Mouse (Mus musculus) lung, postnatal 14 days (tissue): ENCODE data around the gene Nkx2-5.

ENCODE experiments used
- DNase-seq: peaks from one replicate; pipeline ENCODE4 v3.0.0; 2021

Gene Nkx2-5

DNA sequence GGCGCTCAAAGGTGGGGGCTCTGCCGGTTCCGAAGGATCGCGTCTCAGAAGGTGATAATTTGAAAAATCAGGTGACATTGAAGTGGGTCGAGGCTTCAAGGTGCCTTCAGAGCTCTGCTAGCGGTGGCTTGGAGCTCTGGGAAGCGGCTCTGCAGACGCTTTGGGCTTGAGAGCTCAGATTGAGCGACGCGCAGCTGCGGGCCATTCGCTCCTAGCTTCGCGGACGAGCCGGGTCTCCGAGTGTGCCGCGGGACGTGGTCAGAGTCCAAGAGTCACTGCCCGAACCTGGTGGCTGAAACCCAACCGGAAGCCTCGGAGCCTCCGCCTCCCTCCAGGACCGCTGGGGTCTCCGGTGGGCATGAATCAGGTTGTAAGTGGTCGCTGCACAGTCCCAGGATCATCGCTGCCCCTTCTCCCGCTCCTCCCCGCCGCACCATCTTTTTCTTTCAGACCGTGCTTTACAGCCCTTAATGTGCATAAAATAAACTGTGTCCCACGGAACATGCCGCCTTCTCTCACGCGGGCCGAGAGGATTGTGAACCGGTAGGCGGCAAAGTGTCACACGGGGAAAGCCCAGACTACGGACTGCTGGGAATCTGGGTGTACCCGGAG is 5.0 kb upstream of the Nkx2-5 start:
- no peak for DNase-seq

GRCm38 (mm10) chr17:26849106-26849745 is 4.4 kb upstream of the Nkx2-5 start:
- DNase-seq = no peak

DNA sequence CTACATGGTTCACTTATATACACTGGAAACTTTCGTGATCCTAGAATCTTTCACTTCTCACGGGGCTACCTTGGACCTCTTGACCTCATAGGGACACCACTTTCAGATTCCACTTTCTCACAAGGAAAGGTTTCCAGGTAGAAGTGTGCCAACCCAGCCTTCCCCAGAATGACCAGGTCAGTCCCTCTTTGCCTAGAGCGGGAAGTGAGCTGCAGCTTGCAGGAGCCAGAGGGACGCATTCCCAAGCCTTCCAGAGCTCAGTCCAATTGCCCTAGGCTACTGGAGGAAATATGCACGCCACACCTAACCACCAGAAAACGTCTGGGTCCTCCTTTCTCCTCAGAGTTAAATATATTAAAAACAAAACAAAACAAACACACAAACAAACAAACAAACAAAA is 3.4 kb upstream of the Nkx2-5 start:
- DNase-seq = no peak

- no peak for DNase-seq
Measured at GRCm38 (mm10) chr17:26847801-26848200, 3.0 kb upstream of the Nkx2-5 start.

- no peak for DNase-seq
Measured at GRCm38 (mm10) chr17:26846411-26846810, 1.6 kb upstream of the Nkx2-5 start.

GRCm38 (mm10) chr17:26845149-26846050 is 591 bp upstream of the Nkx2-5 start:
- DNase-seq = no peak

DNA sequence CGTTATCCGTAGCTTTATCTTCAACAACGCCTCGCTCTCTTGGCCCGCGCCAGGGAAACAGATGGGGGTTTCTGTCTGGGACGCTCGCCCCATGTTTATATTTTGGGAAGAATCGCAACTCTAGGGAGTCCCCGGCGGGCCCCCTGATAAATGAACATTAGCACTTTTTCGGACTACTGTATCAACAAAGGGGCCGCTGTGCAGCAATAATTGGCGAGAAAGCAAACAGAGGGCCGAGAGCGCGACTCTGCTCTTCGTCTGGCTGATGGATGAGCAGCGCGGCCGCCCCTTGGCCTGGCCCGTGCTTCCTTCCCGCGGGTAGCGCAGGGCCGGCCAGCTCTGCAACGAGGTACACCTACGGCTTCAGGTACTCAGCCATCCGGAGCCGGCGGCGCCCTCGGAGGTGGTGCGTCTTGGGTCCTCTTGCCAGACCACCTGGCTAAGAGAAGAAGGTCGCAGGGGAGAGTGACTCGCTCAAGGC is 398 bp downstream of the Nkx2-5 start:
- DNase-seq = no peak

DNA sequence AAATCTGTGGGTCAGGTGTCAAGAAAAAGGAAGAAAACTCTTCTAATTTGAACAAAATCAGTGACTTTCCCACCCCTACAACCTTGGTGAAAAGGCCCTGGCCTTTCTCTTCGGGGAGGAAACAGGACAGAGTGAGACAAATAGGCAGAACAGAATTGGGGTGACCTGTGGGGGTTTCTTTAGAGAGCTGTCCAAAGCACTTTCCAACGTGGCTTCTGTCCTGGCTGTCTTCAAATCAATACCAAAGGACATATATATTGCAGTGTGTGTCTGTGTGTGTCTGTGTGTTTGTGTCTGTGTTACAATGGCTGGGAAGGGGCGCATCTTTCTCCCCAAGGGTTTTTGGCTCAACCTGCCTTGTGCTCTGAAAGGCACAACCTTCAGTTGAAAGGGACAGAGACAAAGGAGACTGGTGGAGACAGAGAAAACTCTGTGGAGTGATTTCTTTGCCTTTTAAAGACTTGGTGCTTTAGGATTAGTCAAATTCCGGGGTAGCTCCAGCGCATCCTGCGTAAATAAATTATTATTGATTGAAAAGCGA is 1.0 kb downstream of the Nkx2-5 start:
- no peak for DNase-seq

DNA sequence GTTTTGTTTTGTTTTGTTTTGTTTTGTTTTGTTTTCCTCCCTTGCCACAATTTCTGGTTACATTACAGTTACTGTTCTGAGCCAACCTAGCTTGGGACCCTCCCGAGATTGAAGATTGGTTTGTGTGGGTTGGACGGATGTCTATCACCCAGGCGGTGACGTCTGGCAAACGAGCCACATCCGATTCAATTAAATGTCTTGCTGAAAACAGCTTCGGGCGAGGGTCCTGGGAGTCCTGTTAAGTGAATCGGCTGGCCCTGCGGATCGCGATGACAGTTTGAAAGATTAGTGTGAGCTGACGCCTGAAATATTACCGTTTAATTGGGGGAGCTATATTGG is 1.6 kb downstream of the Nkx2-5 start:
- DNase-seq = no peak

DNA sequence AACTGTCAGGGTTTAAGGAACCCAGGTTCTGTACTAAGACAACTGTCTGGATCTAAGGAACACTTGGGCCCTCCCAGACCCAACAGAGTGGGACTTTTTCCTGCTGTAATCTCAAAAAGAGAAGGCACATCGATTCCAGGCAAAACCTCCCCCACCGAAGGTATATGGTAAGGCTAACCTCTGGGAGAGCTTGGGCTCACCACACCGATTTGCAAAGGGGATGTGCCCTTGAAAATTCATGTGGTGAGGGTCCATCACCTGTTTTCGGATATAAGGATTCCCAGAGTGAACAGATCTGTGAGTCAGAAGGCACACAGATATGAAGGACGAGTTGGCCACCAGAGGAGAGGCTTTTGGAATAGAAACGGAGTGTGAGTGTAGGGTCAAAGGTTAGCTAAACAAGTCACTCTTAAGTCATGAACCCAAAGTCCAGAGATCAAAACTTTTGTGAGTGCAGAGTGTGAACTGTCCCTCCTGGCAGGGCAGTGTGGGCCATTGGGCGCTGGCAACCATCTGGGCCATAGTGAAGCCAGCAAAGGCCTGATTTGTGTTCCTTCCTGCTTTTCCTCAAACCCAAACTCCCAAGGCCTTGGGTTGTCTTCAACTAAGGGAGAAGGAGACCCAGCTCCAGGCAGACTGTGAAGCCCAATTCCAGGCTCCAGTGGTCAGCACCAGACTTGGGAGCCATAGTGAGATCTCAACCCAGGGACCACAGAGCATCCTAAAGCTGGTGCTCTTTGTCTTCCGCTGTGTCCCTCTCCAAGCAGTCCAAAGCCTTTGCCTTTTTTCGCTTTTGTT is 2.2 kb downstream of the Nkx2-5 start:
- no peak for DNase-seq

GRCm38 (mm10) chr17:26841981-26842380 is 2.8 kb downstream of the Nkx2-5 start:
- DNase-seq = no peak

- no peak for DNase-seq
Measured at GRCm38 (mm10) chr17:26840922-26841731, 3.7 kb downstream of the Nkx2-5 start.

DNA sequence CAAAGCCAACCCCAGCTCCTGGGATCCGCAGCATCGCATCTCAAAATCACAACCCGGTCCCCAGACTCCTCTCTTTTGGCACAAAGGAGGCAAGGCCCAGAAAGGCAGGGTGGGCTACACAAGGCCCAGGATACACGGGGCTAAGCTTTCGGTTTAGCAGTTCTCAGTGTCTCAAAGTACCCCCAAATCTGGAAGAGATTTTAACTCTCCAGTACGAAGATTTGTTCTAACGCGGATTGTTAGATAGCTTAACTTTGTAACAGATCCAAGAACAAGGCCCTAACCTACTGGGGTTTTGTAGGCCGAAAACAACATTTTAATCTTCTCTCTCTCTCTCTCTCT is 4.4 kb downstream of the Nkx2-5 start:
- DNase-seq = no peak

- no peak for DNase-seq
Measured at GRCm38 (mm10) chr17:26839718-26840438, 4.9 kb downstream of the Nkx2-5 start.

DNA sequence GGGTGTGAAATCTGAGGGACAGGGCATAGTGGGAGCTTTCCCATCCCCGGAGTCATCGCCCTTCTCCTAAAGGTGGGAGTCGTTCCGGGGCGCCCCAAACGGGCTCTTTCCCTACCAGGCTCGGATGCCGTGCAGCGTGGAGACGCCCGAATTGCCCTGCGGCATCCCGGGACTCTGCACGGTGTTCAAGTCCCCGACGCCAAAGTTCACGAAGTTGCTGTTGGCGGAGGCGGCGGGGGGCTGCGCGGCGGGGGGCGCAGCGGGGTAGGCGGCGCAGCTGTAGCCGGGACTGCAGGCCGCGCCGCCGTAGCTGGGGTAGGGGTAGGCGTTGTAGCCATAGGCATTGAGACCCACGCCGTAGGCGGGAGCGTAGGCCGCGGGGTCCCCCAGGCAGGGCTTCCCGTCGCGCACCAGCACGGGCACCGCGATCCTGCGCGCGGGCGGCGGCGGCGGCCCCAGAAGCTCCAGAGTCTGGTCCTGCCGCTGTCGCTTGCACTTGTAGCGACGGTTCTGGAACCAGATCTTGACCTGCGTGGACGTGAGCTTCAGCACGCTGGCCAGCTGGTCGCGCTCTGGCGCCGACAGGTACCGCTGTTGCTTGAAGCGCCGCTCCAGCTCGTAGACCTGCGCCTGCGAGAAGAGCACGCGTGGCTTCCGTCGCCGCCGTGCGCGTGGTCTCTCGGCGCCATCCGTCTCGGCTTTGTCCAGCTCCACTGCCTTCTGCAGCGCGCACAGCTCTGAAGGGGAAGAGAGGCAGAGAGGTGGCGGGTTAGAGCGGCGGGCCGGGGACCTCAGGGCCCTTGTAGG is 5.7 kb downstream of the Nkx2-5 start:
- DNase-seq = no peak

DNA sequence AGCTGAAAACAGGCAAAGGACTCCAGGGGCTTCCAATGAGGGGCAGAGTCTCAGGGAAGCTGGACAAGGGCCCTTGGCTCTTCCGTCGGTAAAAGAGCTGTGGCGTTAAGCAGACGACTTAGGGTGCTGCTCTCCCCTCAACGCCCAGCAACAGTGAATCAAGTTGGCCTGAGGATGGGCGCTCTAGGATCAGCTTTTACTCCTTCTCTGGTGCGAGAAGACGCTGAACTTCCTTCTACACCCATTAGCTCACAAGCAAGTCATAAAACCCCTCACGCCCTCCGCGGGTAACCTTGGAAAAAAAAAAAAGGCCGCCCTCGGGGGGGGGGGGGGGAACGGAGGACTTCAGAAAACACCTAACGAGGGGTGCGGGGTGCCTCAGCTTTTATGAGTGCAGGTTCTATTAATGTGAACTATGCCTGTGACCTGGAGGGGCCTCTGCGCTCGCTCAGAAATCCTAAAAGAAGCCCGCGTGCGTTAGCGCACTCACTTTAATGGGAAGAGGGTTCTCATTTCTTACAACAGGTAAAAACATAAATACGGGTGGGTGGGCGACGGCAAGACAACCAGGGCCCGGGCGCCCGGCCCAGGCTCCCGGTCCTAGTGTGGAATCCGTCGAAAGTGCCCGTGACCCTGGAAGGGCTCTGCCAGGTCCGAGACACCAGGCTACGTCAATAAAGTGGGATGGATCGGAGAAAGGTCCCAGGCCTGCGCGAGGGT is 6.5 kb downstream of the Nkx2-5 start:
- DNase-seq = no peak

- no peak for DNase-seq
Measured at GRCm38 (mm10) chr17:26837546-26837985, 7.2 kb downstream of the Nkx2-5 start.

DNA sequence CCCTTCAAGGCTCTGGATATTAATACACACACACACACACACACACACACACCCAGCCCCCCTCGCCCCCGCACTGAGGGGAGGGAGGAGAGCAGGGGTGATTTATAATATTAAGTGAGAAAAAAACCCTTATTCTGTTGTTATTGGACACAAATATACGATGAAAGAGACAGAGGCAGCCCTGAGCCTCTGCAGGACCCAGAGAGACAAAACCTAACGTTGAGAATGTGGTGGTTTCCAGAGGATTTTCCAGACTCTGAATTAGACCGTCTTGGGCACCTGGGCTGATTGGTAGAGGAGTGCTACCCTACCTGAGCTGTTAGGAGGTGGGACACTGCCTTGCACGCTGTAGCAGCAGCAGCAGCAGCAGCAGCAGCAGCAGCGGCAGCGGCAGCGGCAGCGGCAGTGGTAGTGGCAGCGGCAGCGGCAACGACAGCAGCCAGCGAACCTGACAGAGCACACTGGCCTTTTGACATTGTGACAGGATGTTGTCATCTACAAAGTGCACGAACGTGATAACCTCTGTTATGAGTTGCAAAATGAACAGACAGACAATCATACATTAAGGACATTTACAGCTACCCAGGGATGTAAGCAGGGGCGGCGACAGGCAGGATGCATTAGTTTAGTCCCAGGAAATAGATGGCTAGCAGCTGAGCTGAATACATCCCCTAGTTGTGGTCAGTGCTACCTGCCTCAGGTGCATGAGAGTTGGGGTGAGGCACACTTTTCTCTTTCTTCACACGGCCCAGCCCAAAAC is 7.8 kb downstream of the Nkx2-5 start:
- DNase-seq = no peak

- no peak for DNase-seq
Measured at GRCm38 (mm10) chr17:26836377-26836776, 8.4 kb downstream of the Nkx2-5 start.
